Mouse (Mus musculus): ENCODE data around the gene Ptpn6. TPM values are rescaled to one million over a fixed set of nuclear protein-coding genes. Genes with fewer than 3 reads are reported as not detected.

Ptpn6 gene
- polyA plus RNA-seq, 1 experiment from 2014 or later, result 38.1 TPM

DNA sequence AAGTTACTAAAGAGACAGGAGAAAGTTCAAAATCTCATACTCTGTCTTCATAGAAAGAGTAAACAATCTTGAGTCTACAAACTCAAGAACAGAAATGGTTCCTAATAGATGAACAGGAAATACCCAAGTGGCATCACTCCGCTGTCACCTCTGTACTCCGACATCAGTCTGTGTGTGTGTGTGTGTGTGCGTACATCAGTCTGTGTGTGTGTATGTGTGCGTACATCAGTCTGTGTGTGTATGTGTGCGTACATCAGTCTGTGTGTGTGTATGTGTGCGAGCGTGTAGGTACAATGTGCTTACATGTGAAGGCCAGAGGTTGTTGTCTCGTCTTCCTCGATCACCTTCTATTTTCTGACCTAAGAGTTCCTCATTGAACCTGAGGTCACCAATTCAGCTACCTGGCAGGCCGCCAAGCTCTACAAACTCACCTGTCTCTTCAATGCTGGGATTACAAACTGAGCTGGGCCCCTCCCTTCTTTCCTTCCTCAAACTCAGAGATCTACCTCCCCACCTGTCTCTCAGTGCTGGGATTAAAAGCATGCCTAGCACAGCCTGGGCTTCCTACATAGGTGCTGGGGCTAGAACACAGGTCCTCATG lies 30.1 kb downstream of the Ptpn6 start:
- Histone ChIP-seq H3K4me3 (replicated peaks) (no peak overlapping the region), H3K27me3 (no peaks in the 10 kb centered on the region), H3K27ac (replicated peaks) (no peak overlapping the region), H3K4me2 (no peak overlapping the region), H3K9me3 (replicated peaks) (no peaks in the 10 kb centered on the region), H3K9ac (no peak overlapping the region), H3K36me3 (replicated peaks) (peaks cover 68% of the 10 kb centered on the region), H3K4me1 (replicated peaks) (peaks cover 54% of the 10 kb centered on the region)
- 84% methylated on average over 10 of the region's 10 CpGs for WGBS (ENCODE audit: insufficient replicate concordance)
- ATAC-seq (ENCODE audit: insufficient read depth), result no peak

GRCm38 (mm10) chr6:124706061-124706627 lies 32.4 kb downstream of the Ptpn6 start:
- H3K27ac ChIP-seq (replicated peaks), result no peak overlapping the region
- H3K9me3 ChIP-seq (replicated peaks), result no peaks in the 10 kb centered on the region
- ATAC-seq (ENCODE audit: insufficient read depth), result no peak
- H3K27me3 ChIP-seq, result no peaks in the 10 kb centered on the region
- WGBS (ENCODE audit: insufficient replicate concordance), result 74% methylated on average over 5 of the region's 5 CpGs
- no peak overlapping the region for H3K4me2 ChIP-seq
- peaks cover 37% of the 10 kb centered on the region for H3K4me1 ChIP-seq (replicated peaks)
- no peak overlapping the region for H3K4me3 ChIP-seq (replicated peaks)
- H3K9ac ChIP-seq, result no peak overlapping the region
- peaks cover 91% of the 10 kb centered on the region for H3K36me3 ChIP-seq (replicated peaks)

- H3K27ac ChIP-seq (replicated peaks), result no peak overlapping the region
- no peak for ATAC-seq (ENCODE audit: insufficient read depth)
- peaks cover 98% of the 10 kb centered on the region for H3K36me3 ChIP-seq (replicated peaks)
- H3K9ac ChIP-seq, result no peak overlapping the region
- H3K4me1 ChIP-seq (replicated peaks), result peaks cover 32% of the 10 kb centered on the region
- no peaks in the 10 kb centered on the region for H3K9me3 ChIP-seq (replicated peaks)
- no peak overlapping the region for H3K4me3 ChIP-seq (replicated peaks)
- WGBS (ENCODE audit: insufficient replicate concordance), result 82% methylated on average over 2 of the region's 2 CpGs
- H3K4me2 ChIP-seq, result no peak overlapping the region
- no peaks in the 10 kb centered on the region for H3K27me3 ChIP-seq
Observed at GRCm38 (mm10) chr6:124704417-124704816, 34.1 kb downstream of the Ptpn6 start.

GRCm38 (mm10) chr6:124703789-124704188 lies 34.7 kb downstream of the Ptpn6 start:
- 38% methylated on average over 7 of the region's 7 CpGs for WGBS (ENCODE audit: insufficient replicate concordance)
- Histone ChIP-seq H3K9ac (no peak overlapping the region), H3K9me3 (replicated peaks) (no peaks in the 10 kb centered on the region), H3K4me2 (no peak overlapping the region), H3K4me3 (replicated peaks) (no peak overlapping the region), H3K36me3 (replicated peaks) (peaks cover 99% of the 10 kb centered on the region), H3K27me3 (no peaks in the 10 kb centered on the region), H3K27ac (replicated peaks) (no peak overlapping the region), H3K4me1 (replicated peaks) (peaks cover 29% of the 10 kb centered on the region)
- ATAC-seq (ENCODE audit: insufficient read depth), result no peak

DNA sequence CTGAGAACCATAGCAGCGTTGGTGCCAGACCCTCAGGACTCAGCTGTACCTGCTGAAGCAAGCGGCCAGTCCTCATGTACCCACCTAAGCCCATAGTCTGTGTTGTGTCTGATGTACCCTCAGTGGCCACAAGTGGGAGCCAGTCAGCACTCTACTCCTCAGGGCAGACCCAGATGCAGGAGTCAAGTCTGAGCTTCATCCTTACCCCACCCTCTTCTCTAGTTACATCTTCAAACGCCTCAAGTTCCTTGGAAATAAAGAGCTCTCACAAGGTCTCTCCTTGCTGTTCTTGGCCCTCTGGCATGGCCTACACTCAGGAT lies 35.8 kb downstream of the Ptpn6 start:
- Histone ChIP-seq H3K27ac (replicated peaks) (no peak overlapping the region), H3K27me3 (no peaks in the 10 kb centered on the region), H3K4me3 (replicated peaks) (no peak overlapping the region), H3K9ac (no peak overlapping the region), H3K4me2 (no peak overlapping the region), H3K4me1 (replicated peaks) (peaks cover 19% of the 10 kb centered on the region; the same call in 1 of the 2 replicates), H3K9me3 (replicated peaks) (no peaks in the 10 kb centered on the region), H3K36me3 (replicated peaks) (peaks cover 99% of the 10 kb centered on the region)
- WGBS (ENCODE audit: insufficient replicate concordance), result 57% methylated on average over 3 of the region's 3 CpGs
- ATAC-seq (ENCODE audit: insufficient read depth), result peak; percentile 51; the same call in 1 of the 2 replicates

GRCm38 (mm10) chr6:124702102-124702783 lies 36.3 kb downstream of the Ptpn6 start:
- no peaks in the 10 kb centered on the region for H3K9me3 ChIP-seq (replicated peaks)
- peaks cover 19% of the 10 kb centered on the region; the same call in 1 of the 2 replicates for H3K4me1 ChIP-seq (replicated peaks)
- no peak overlapping the region for H3K9ac ChIP-seq
- H3K4me3 ChIP-seq (replicated peaks), result no peak overlapping the region
- no peaks in the 10 kb centered on the region for H3K27me3 ChIP-seq
- H3K4me2 ChIP-seq, result no peak overlapping the region
- H3K27ac ChIP-seq (replicated peaks), result no peak overlapping the region
- no peak for ATAC-seq (ENCODE audit: insufficient read depth)
- WGBS (ENCODE audit: insufficient replicate concordance), result 75% methylated on average over 17 of the region's 17 CpGs
- peaks cover 96% of the 10 kb centered on the region for H3K36me3 ChIP-seq (replicated peaks)

DNA sequence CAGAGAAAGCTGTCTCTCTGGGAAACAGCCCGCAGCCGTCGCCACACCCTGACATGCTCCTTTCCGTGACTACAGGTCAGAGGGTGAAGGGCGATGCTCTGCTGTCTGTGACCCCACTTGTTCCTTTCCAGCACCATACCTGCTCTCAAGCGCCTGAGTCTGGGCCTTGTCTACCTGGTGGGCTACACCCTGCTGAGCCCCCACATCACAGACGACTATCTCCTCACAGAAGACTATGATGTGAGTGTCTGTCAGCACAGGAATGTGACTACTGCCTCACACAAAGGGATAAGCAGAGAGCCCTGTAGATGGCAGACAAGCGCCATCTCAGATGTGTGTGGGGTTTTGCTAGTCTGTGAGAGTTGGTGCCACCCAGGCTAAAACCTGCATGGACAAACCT lies 37.2 kb downstream of the Ptpn6 start:
- Histone ChIP-seq H3K36me3 (replicated peaks) (peaks cover 92% of the 10 kb centered on the region), H3K4me1 (replicated peaks) (peaks cover 19% of the 10 kb centered on the region; the same call in 1 of the 2 replicates), H3K27me3 (no peaks in the 10 kb centered on the region), H3K27ac (replicated peaks) (no peak overlapping the region), H3K4me3 (replicated peaks) (no peak overlapping the region), H3K9ac (no peak overlapping the region), H3K4me2 (no peak overlapping the region), H3K9me3 (replicated peaks) (no peaks in the 10 kb centered on the region)
- no peak for ATAC-seq (ENCODE audit: insufficient read depth)
- WGBS (ENCODE audit: insufficient replicate concordance), result 88% methylated on average over 8 of the region's 8 CpGs

GRCm38 (mm10) chr6:124699962-124700610 lies 38.4 kb downstream of the Ptpn6 start:
- peak overlapping the region; percentile 38; the same call in 1 of the 2 replicates for H3K27ac ChIP-seq (replicated peaks)
- peak; percentile 7; the same call in 1 of the 2 replicates for ATAC-seq (ENCODE audit: insufficient read depth)
- peaks cover 19% of the 10 kb centered on the region; the same call in 1 of the 2 replicates for H3K4me1 ChIP-seq (replicated peaks)
- no peaks in the 10 kb centered on the region for H3K27me3 ChIP-seq
- no peak overlapping the region for H3K4me3 ChIP-seq (replicated peaks)
- H3K9ac ChIP-seq, result no peak overlapping the region
- 81% methylated on average over 11 of the region's 11 CpGs for WGBS (ENCODE audit: insufficient replicate concordance)
- H3K36me3 ChIP-seq (replicated peaks), result peaks cover 90% of the 10 kb centered on the region
- H3K9me3 ChIP-seq (replicated peaks), result no peaks in the 10 kb centered on the region
- H3K4me2 ChIP-seq, result no peak overlapping the region

GRCm38 (mm10) chr6:124699366-124699765 lies 39.1 kb downstream of the Ptpn6 start:
- H3K27ac ChIP-seq (replicated peaks), result 0 out of 2 replicates have a peak overlapping the region, but pooled peaks have one; percentile 42

DNA sequence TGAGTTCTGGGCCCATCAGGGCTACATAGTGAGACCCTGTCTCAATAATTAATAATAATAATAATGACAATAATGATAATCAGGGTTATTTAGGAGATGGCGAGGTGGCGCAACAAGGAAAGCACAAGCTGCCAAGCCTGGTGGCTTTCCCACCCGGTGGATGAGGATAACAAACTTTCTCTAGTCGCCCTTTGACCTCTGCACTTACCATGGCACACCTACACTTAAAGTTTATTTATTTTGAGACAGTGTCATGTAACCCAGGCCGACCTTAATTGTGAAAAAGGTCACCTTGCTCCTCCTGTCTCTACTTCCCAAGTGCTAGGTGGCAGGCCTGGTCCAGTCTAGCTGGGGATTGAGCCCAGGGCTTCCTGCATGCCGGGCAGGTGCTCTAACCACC lies 39.8 kb downstream of the Ptpn6 start:
- Histone ChIP-seq H3K4me2 (no peak overlapping the region), H3K9me3 (replicated peaks) (no peaks in the 10 kb centered on the region), H3K4me1 (replicated peaks) (peaks cover 24% of the 10 kb centered on the region), H3K9ac (no peak overlapping the region), H3K27me3 (no peaks in the 10 kb centered on the region), H3K36me3 (replicated peaks) (peaks cover 77% of the 10 kb centered on the region), H3K27ac (replicated peaks) (no peak overlapping the region), H3K4me3 (replicated peaks) (no peak overlapping the region)
- ATAC-seq (ENCODE audit: insufficient read depth), result no peak
- WGBS (ENCODE audit: insufficient replicate concordance), result 78% methylated on average over 6 of the region's 6 CpGs

More at GRCm38 (mm10) chr6:124699366-124699765, 39.1 kb downstream of the Ptpn6 start:
- Histone ChIP-seq H3K9ac (no peak overlapping the region), H3K4me1 (replicated peaks) (peaks cover 21% of the 10 kb centered on the region; the same call in 1 of the 2 replicates), H3K9me3 (replicated peaks) (no peaks in the 10 kb centered on the region), H3K4me3 (replicated peaks) (no peak overlapping the region), H3K27me3 (no peaks in the 10 kb centered on the region), H3K4me2 (no peak overlapping the region), H3K36me3 (replicated peaks) (peaks cover 83% of the 10 kb centered on the region)
- ATAC-seq (ENCODE audit: insufficient read depth), result no peak
- 79% methylated on average over 4 of the region's 4 CpGs for WGBS (ENCODE audit: insufficient replicate concordance)

All from liver, embryonic 15.5 days (tissue).